Mouse (Mus musculus) spleen, embryonic (tissue): ENCODE results near the gene Kat5.

Experiments
- CTCF ChIA-PET: fragments of 350-600 bp; sonication (Branson Sonifier 250); formaldehyde crosslinking; loops from one replicate; lab custom pipeline; 2022; lab: Charles Lee

The Kat5 gene

DNA sequence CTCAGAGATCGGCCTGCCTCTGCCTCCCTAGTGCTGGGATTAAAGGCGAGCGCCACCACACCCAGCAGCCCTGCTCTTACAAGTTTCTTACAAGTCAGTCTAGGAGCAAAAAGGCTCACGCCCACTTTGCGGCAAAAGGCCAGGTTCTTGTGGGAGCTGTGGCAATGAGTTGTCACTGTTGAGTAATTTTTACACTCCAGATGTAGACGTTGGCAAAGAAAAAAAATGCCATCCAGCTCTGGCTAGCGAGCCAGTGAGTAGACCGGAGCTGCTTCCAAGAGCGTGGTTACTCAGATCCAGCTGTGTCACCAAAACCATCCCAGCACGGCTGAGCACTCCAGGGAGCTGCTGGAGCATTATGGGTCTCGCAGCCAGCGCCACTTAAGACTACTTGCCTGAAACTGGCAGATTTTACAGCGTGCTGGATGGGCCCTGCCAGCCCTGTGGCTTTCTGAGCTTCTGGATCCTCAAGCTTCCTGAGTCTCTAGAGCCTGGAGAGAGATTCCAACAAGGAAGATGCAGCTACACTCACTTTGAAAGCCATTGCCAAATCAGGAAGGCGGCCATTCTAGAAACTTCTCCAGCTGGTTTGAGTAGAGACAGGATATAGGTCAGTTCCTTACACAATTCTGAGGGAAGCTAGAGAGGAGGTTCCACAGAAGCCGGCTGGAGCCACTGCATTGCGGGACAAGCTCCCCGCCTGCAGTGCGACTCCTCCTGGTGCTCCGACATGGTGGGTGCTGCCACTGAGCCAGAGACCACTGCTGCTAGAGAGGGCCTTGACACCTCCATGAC, 37.5 kb downstream of the Kat5 start:
- CTCF ChIA-PET, result interaction anchor here (1.2 kb wide), 1 partner anchor 43 kb away, joined by 3 read pairs; no protein-coding TSS in a partner anchor

GRCm38 (mm10) chr19:5571831-5572230, 38.2 kb downstream of the Kat5 start:
- CTCF ChIA-PET, result interaction anchor here (1.2 kb wide), 1 partner anchor 42 kb away, joined by 3 read pairs; no protein-coding TSS in a partner anchor

DNA sequence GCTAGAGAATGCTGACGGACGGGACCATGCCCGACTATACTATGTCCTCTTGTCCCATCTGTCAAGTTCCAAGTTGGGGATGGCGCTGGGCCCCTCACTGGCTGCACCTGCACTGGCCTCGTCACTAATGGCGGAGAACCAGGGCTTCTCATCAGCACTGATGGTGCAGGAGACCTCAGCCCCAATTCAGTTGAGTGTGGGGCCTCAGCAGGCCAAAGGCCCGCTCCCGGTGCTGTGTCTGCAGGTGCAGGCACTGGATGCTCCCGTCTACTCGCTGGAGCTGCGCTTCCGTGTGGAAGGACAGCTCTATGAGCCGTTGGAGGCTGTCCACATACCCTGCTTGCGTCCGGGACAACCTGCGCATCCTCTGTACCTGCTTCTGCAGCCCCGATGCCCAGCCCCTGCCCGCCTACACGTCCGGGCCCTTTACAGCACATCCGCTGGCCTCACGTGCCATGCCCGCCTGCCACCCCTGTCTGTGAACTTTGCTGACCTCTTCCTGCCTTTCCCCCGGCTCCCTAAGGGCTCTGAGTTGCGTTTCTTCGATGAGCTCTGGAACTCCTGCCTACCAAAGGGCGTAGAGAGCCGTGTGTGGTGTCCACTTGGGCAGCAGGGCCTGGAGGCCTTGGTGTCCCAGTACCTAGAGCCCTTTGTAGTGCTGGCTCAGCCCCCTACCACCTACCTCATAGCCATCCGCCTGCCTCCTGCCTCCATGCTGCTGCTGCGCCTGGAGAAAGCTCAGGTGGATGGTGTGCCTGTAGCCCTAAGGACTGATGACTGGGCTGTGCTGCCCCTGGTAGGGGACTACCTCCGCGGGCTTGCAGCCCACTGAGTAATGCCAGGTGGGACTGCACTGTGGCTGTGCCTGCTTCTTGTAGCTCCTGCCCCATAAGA, 39.4 kb downstream of the Kat5 start:
- CTCF ChIA-PET, result no interaction called here

GRCm38 (mm10) chr19:5569521-5569920, 40.5 kb downstream of the Kat5 start:
- CTCF ChIA-PET, result interaction anchor here (1.0 to 2.4 kb wide), 4 partner anchors 9 to 92 kb away, joined by 3 to 16 read pairs (median 5); partner anchors contain the start of genes Kat5 and Ovol1

DNA sequence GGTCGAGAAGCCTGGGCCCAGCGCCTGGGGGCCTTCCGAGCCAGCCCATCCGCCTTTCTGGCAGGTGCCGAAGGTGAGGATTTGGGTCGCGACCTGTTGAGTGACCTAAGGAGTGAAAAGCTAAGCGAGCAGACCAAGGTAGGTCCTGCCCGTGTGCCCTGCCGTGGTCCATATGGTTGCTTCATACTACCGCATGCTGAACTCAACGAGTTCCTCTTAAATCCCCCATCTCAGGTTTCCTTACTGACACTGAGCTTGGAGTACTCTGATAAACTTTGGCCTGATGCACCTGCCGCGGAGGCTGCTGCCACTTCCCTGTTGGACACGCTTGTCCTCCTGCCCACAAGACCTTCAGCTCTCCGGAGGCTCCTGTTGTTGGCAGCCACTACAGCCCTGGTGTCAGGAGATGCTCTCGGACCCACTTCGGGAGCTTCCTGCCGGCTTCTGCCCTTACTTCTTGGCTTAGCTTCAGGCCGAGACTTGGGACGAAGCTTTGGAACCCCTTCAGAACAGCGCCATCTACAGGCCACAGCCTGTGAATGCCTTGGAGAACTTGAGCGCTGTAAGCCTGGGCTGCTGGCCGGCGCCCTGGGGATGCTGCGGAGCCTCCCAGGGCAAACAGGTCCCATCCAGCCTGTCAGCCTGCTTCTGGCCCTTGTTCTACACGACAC, 41.4 kb downstream of the Kat5 start:
- CTCF ChIA-PET, result interaction anchor here (0.5 to 2.4 kb wide), 11 partner anchors 8 to 510 kb away, joined by 3 to 16 read pairs (median 3); partner anchors contain the start of genes Fosl1, Kat5 and Ovol1

DNA sequence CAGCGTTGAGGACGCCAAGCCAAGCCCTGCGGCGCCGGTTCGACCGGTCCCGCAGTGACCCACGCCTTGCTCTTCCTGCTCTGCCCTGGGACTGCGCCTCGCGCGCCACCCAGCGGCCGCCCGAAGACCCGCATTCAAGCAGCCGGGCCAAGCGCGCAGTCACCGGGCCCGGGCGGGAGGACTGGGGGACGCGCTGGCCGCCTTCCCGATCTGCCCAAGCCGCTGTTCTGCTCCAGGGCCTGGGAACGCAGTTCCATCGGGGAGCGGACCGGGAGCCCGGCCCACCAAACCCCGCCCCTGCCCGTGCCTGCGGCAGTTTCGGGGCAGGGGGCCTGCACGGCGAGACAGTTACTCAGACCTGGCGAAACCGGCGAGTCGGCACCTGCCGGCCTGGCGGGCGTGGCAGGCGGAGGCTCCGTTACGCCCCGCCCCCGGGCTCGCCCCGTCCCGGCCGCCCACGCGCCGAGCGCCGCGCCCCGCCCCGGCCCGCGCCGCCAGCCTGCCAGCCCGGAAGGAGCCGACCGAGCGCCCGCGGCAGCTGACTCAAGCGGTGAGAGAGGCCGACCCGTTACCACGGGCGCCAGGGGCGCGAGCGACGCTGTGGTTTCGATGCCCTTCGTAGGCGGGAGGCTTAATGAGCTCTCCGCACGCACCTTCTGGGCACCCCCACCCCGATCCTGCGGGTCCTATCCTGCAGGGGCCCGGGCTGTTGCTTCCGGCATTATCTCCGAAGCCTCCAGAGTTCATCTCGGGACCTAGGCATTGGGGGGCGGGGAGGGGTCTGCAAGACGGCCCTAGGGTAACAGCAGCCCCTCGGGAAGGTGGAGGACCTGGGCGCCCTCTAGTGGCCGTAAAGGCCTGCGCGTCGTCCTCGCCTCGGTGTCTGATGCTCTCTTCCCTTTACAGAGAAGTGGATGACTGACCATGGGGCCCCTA, 42.2 kb downstream of the Kat5 start, which contains the start of gene Ap5b1:
Gene Ap5b1 (plus strand): TSS at position 492 of the 936 bp plus-strand sequence.
- CTCF ChIA-PET, result interaction anchor here (0.6 to 2.4 kb wide), 5 partner anchors 7 to 213 kb away, joined by 3 to 16 read pairs (median 3); partner anchors contain the start of gene Ovol1

DNA sequence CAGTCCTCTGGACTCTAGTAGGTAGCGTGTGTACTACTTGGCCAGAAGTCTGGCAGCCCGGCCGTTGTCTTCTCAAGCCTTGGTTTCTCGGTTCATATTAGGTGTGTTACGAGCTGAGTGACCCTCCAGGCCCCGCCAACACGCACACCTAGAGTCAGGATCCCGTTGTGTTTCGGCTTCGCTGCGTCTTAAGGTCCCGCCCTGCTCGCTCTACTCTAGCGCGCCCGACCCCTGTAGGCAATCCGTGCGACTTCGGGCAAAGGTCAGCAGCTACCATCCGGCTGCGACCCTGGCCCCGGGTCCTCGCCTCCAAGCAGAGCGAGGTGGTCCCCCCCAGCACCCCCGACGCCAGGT, 42.9 kb downstream of the Kat5 start:
- CTCF ChIA-PET, result no interaction called here

- CTCF ChIA-PET, result no interaction called here
Measured at GRCm38 (mm10) chr19:5566316-5566715, 43.7 kb downstream of the Kat5 start.

- CTCF ChIA-PET, result interaction anchor here (0.7 kb wide), 1 partner anchor 88 kb away, joined by 6 read pairs; no protein-coding TSS in a partner anchor
Measured at GRCm38 (mm10) chr19:5562776-5563175, 47.3 kb downstream of the Kat5 start.

DNA sequence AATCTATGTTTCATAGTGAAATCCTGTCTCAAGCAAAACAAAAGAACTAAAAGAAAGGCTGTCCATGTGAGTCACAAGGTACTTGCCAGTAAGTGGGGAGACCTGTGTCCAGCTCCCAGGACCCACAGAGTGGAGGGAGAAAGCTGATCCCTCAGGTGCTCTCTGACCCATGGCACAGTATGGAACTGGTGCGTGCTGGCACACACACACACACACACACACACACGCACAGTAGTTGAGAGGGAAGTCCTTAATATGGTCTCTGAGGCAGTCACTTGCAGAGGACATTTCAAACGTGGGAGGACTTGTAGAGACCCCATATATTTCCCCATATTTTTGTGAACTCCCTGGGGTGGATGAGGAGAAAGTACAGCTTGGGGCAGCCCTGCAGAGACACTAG, 48.2 kb downstream of the Kat5 start:
- CTCF ChIA-PET, result no interaction called here

DNA sequence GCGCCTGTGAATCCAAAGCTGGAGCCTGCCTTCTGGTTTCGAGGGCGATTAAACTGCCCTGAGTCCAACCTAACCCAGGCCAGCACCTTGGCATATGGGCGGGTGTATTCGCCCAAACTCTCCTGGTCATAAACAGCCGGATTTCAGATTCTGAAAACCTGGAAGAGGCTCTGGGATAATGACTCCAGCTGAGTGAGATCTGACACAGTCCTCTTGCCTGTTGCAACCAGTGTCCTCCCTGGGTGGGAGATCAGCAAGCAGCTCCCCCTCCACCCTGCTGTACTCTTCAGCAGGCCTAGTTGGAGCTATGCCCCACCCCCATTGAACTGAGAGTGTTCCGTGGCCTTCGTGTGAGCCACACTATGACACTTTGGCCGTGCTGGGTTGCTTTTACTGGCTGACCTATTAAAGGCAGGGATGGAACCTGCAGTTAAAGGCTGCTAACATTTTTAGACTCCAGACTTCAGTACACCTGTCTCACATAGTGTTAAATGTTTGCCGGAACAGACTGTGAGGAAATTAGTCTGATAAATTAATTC, 48.7 kb downstream of the Kat5 start:
- CTCF ChIA-PET, result interaction anchor here (2.1 kb wide), 1 partner anchor 8 kb away, joined by 7 read pairs; no protein-coding TSS in a partner anchor

- CTCF ChIA-PET, result interaction anchor here (2.1 kb wide), 1 partner anchor 8 kb away, joined by 7 read pairs; no protein-coding TSS in a partner anchor
Measured at GRCm38 (mm10) chr19:5560457-5561041, 49.5 kb downstream of the Kat5 start, which contains the start of gene Ovol1. Gene Ovol1 (minus strand): TSS chr19:5560646.

GRCm38 (mm10) chr19:5559631-5560456, 50.2 kb downstream of the Kat5 start:
- CTCF ChIA-PET, result interaction anchor here (0.6 to 2.1 kb wide), 2 partner anchors 9 to 409 kb away, joined by 3 to 7 read pairs; no protein-coding TSS in a partner anchor

GRCm38 (mm10) chr19:5559229-5559628, 50.8 kb downstream of the Kat5 start:
- CTCF ChIA-PET, result interaction anchor here (0.6 to 2.1 kb wide), 2 partner anchors 10 to 408 kb away, joined by 3 to 7 read pairs; no protein-coding TSS in a partner anchor

GRCm38 (mm10) chr19:5558770-5559169, 51.3 kb downstream of the Kat5 start:
- CTCF ChIA-PET, result interaction anchor here (0.6 to 0.7 kb wide), 2 partner anchors 271 to 408 kb away, joined by 3 read pairs; no protein-coding TSS in a partner anchor

- CTCF ChIA-PET, result interaction anchor here (0.7 kb wide), 1 partner anchor 270 kb away, joined by 3 read pairs; no protein-coding TSS in a partner anchor
Measured at GRCm38 (mm10) chr19:5558169-5558568, 51.9 kb downstream of the Kat5 start.

- CTCF ChIA-PET, result no interaction called here
Measured at GRCm38 (mm10) chr19:5554212-5554611, 55.8 kb downstream of the Kat5 start.

- CTCF ChIA-PET, result no interaction called here
Measured at GRCm38 (mm10) chr19:5553802-5554201, 56.2 kb downstream of the Kat5 start.
